Mouse (Mus musculus): ENCODE data around the gene Fbxl16.
"Not testable (repeated sequence)": the region's sequence is repeated elsewhere in the genome, so short reads cannot be mapped to it uniquely, and the experiment has no call there.

The Fbxl16 gene

GRCm38 (mm10) chr17:25796211-25796771, 12.6 kb upstream of the Fbxl16 start:
- peak; percentile 35 to 51 for DNase-seq

- peak; percentile 94 to 96 for DNase-seq
These were observed 11.9 kb upstream of the Fbxl16 start, which contains the start of gene Metrn for GRCm38 (mm10) chr17:25796951-25797369. Gene Metrn (minus strand): TSS chr17:25797136.

- peak; percentile 70 to 77 for DNase-seq
These were observed 7.9 kb upstream of the Fbxl16 start for GRCm38 (mm10) chr17:25801029-25801428.

GRCm38 (mm10) chr17:25802825-25803517, 5.9 kb upstream of the Fbxl16 start:
- DNase-seq, result no peak

GRCm38 (mm10) chr17:25806507-25806906, 2.4 kb upstream of the Fbxl16 start:
- DNase-seq, result no peak

GRCm38 (mm10) chr17:25807452-25807851, 1.4 kb upstream of the Fbxl16 start:
- not testable (repeated sequence) for DNase-seq

GRCm38 (mm10) chr17:25808028-25808427, 857 bp upstream of the Fbxl16 start:
- DNase-seq, result no peak

GRCm38 (mm10) chr17:25809606-25810340, 888 bp downstream of the Fbxl16 start:
- no peak for DNase-seq

- no peak for DNase-seq
These were observed 2.0 kb downstream of the Fbxl16 start for GRCm38 (mm10) chr17:25810890-25811289.

GRCm38 (mm10) chr17:25813471-25813870, 4.6 kb downstream of the Fbxl16 start:
- DNase-seq, result peak; percentile 97 to 98

- DNase-seq, result no peak
These were observed 8.8 kb downstream of the Fbxl16 start for GRCm38 (mm10) chr17:25817662-25818061.

- peak in 1 of 2 experiments; percentile 33 for DNase-seq
These were observed 10.2 kb downstream of the Fbxl16 start for GRCm38 (mm10) chr17:25818851-25819780.

GRCm38 (mm10) chr17:25823452-25823851, 14.6 kb downstream of the Fbxl16 start, which contains the start of gene Wdr24:
Gene Wdr24 (plus strand): TSS chr17:25823627.
- DNase-seq, result peak; percentile 75 to 83

- DNase-seq, result peak in 1 of 2 experiments; percentile 2
These were observed 15.7 kb downstream of the Fbxl16 start for GRCm38 (mm10) chr17:25824362-25825142.

- DNase-seq, result no peak
These were observed 16.4 kb downstream of the Fbxl16 start for GRCm38 (mm10) chr17:25825311-25825710.

GRCm38 (mm10) chr17:25825984-25826570, 17.2 kb downstream of the Fbxl16 start:
- DNase-seq, result no peak

- DNase-seq, result no peak
These were observed 18.1 kb downstream of the Fbxl16 start for GRCm38 (mm10) chr17:25827011-25827410.

GRCm38 (mm10) chr17:25827546-25828222, 18.8 kb downstream of the Fbxl16 start:
- DNase-seq, result no peak

GRCm38 (mm10) chr17:25828223-25828594, 19.3 kb downstream of the Fbxl16 start:
- peak in 1 of 2 experiments; percentile 28 for DNase-seq

GRCm38 (mm10) chr17:25828712-25829557, 20.1 kb downstream of the Fbxl16 start, which contains the start of gene Jmjd8:
Gene Jmjd8 (plus strand): TSS chr17:25828867.
- DNase-seq, result peak; percentile 84 to 90

All from kidney, postnatal 4 days (tissue).